Mouse (Mus musculus) midbrain, embryonic 15.5 days (tissue): ENCODE data around the gene Cep72. TPM values are rescaled to one million over a fixed set of nuclear protein-coding genes. Genes with fewer than 3 reads are reported as not detected.
"Not testable (repeated sequence)": the region's sequence is repeated elsewhere in the genome, so short reads cannot be mapped to it uniquely, and the experiment has no call there.

ENCODE experiments used
- ATAC-seq: fragments of 200-750 bp; cut with Nextera tagmentation; replicated peaks from 2 replicates; pipeline ENCODE4 v1.8.0; 2017; ENCODE audit warnings: moderate TSS enrichment
- H3K27ac ChIP-seq: fragments of 300-500 bp; sonication (generic); 2 replicates; pipeline ENCODE4 v1.5.1; 2015; ENCODE audit warnings: mild to moderate bottlenecking, inconsistent platforms
- H3K27me3 ChIP-seq: fragments of 300-500 bp; sonication (generic); replicated peaks from 2 replicates; pipeline ENCODE4 v1.6.1; 2015; ENCODE audit warnings: inconsistent platforms
- H3K36me3 ChIP-seq: fragments of 300-500 bp; sonication (generic); replicated peaks from 2 replicates; pipeline ENCODE4 v1.6.1; 2015; ENCODE audit warnings: inconsistent platforms
- H3K4me1 ChIP-seq: fragments of 300-500 bp; sonication (generic); 2 replicates; pipeline ENCODE4 v1.6.1; 2015; ENCODE audit warnings: inconsistent platforms
- H3K4me2 ChIP-seq: fragments of 300-500 bp; sonication (generic); 2 replicates; pipeline ENCODE4 v1.6.1; 2015; ENCODE audit warnings: inconsistent platforms, mild to moderate bottlenecking, moderate library complexity
- H3K4me3 ChIP-seq: fragments of 300-500 bp; sonication (generic); 2 replicates; pipeline ENCODE4 v1.5.1; 2015; ENCODE audit warnings: mild to moderate bottlenecking, inconsistent platforms
- H3K9ac ChIP-seq: fragments of 300-500 bp; sonication (generic); 2 replicates; pipeline ENCODE4 v1.6.1; 2015; ENCODE audit warnings: mild to moderate bottlenecking, inconsistent platforms
- H3K9me3 ChIP-seq: fragments of 300-500 bp; sonication (generic); 2 replicates; pipeline ENCODE4 v1.6.1; 2016; ENCODE audit warnings: inconsistent platforms
- WGBS: fragments of 180-500 bp; shearing (Covaris S2); methylation state at CpG from one replicate; pipeline ENCODE4 v1.1.7; 2015; ENCODE audit warnings: mixed read lengths; 5-methylcytosine and 5-hydroxymethylcytosine counted together
- polyA plus RNA-seq: library from polyadenylated mRNA; unstranded; fragments of >200 nt; fragmentation: Nextera tagmentation; extraction: Ambion mirVana; gene quantifications from 2 replicates; pipeline ENCODE4 v1.2.1, GENCODE M21; 2015

Gene Cep72
- polyA plus RNA-seq, result 7.6 and 9.0 TPM in 2 replicates

- H3K4me1 ChIP-seq, result peaks cover 3% of the 10 kb centered on the region; the same call in 1 of the 2 replicates
- no peaks in the 10 kb centered on the region for H3K36me3 ChIP-seq
- H3K27me3 ChIP-seq, result no peaks in the 10 kb centered on the region
- H3K4me3 ChIP-seq, result peak within 1 kb of the TSS; percentile 94
- WGBS, result 3% methylated on average over 48 of the region's 48 CpGs
- H3K27ac ChIP-seq, result peak within 1 kb of the TSS; percentile 74
- H3K9me3 ChIP-seq, result no peaks in the 10 kb centered on the region
- peak within 1 kb of the TSS; percentile 70 for H3K4me2 ChIP-seq
- ATAC-seq, result peak; percentile 98
- peak within 1 kb of the TSS; percentile 76 for H3K9ac ChIP-seq
These were observed at the start of gene Cep72 for GRCm38 (mm10) chr13:74061613-74062377. Cep72 (minus strand) TSS chr13:74062299.

- WGBS, result 81% methylated on average over 2 of the region's 2 CpGs
- Histone ChIP-seq H3K4me3 (no peak overlapping the region), H3K9ac (no peak overlapping the region), H3K4me2 (no peak overlapping the region), H3K27ac (no peak overlapping the region), H3K27me3 (no peaks in the 10 kb centered on the region), H3K9me3 (no peaks in the 10 kb centered on the region), H3K36me3 (no peaks in the 10 kb centered on the region), H3K4me1 (no peaks in the 10 kb centered on the region)
- no peak for ATAC-seq
These were observed 45.3 kb upstream of the Cep72 start for GRCm38 (mm10) chr13:74107410-74107809.

GRCm38 (mm10) chr13:74104417-74104816 is 42.3 kb upstream of the Cep72 start:
- no peak overlapping the region for H3K4me3 ChIP-seq
- no peak overlapping the region for H3K4me2 ChIP-seq
- no peaks in the 10 kb centered on the region for H3K27me3 ChIP-seq
- no peak for ATAC-seq
- no peak overlapping the region for H3K27ac ChIP-seq
- no peak overlapping the region for H3K9ac ChIP-seq
- H3K9me3 ChIP-seq, result no peaks in the 10 kb centered on the region
- 88% methylated on average over 7 of the region's 7 CpGs for WGBS
- H3K4me1 ChIP-seq, result no peaks in the 10 kb centered on the region
- no peaks in the 10 kb centered on the region for H3K36me3 ChIP-seq

GRCm38 (mm10) chr13:74102831-74103582 is 40.9 kb upstream of the Cep72 start:
- ATAC-seq, result no peak
- Histone ChIP-seq H3K9me3 (no peaks in the 10 kb centered on the region), H3K4me1 (no peaks in the 10 kb centered on the region), H3K27me3 (no peaks in the 10 kb centered on the region), H3K9ac (no peak overlapping the region), H3K27ac (no peak overlapping the region), H3K4me3 (no peak overlapping the region), H3K36me3 (no peaks in the 10 kb centered on the region), H3K4me2 (no peak overlapping the region)
- 82% methylated on average over 4 of the region's 4 CpGs for WGBS

DNA sequence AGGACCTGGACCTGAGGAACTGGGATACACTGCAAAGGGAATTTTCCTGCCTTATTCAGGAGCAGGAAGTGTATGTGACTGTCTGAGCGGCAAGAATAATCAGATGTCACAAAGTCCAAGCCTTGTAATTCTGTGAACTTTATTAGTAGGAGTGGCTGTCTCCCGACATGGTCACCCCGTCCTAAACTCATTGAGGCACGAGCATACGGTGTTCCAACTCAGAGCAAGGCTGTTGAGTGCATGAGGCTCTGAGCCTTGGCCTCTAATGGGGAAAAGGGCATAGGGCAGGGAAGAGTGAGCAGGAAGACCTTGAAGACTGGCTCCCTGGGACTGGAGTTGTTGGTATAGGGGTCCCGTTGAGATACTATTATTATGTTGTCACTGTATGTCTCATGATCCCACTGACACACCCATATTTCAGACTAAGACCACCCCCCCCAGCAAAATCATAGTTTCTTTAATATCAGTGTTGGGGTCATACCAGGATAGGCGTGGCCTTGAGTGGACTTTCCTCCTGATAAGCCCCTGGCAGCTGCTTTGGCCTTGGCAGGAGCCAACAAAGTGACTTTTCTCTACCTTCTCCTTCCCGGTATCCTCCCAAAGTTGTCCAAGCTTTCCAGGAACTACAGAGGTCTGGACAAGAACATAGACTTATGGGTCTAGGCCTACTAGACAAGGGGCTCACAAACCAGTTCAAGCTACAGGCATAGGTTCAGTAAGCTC is 40.2 kb upstream of the Cep72 start:
- Histone ChIP-seq H3K9me3 (no peaks in the 10 kb centered on the region), H3K27me3 (no peaks in the 10 kb centered on the region), H3K4me1 (no peaks in the 10 kb centered on the region), H3K4me2 (no peak overlapping the region), H3K4me3 (no peak overlapping the region), H3K27ac (no peak overlapping the region), H3K9ac (no peak overlapping the region), H3K36me3 (no peaks in the 10 kb centered on the region)
- ATAC-seq, result no peak
- WGBS, result 81% methylated on average over 8 of the region's 8 CpGs

DNA sequence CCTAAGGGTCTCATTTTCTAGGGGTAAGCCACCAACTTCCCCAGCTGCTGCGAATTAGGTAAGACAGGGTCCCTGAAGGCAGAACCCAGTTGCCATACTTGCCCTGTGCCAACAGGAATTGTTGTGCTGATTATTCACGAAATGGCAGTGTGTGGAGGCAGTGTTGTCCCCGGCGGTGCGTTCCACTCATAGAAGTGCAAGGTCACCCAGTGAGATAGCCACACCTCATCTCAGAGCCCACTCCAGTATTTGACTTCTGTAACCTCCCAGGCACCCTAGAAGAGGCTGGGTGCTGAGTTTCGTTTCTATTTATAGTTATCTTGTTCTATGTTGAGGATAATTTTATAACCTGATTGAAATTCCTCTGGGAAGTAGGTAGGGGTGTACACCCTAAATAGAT is 36.8 kb upstream of the Cep72 start:
- Histone ChIP-seq H3K4me2 (no peak overlapping the region), H3K27ac (no peak overlapping the region), H3K9me3 (no peaks in the 10 kb centered on the region), H3K27me3 (no peaks in the 10 kb centered on the region), H3K4me1 (no peaks in the 10 kb centered on the region), H3K9ac (no peak overlapping the region), H3K36me3 (no peaks in the 10 kb centered on the region), H3K4me3 (no peak overlapping the region)
- 85% methylated on average over 6 of the region's 6 CpGs for WGBS
- ATAC-seq, result no peak

DNA sequence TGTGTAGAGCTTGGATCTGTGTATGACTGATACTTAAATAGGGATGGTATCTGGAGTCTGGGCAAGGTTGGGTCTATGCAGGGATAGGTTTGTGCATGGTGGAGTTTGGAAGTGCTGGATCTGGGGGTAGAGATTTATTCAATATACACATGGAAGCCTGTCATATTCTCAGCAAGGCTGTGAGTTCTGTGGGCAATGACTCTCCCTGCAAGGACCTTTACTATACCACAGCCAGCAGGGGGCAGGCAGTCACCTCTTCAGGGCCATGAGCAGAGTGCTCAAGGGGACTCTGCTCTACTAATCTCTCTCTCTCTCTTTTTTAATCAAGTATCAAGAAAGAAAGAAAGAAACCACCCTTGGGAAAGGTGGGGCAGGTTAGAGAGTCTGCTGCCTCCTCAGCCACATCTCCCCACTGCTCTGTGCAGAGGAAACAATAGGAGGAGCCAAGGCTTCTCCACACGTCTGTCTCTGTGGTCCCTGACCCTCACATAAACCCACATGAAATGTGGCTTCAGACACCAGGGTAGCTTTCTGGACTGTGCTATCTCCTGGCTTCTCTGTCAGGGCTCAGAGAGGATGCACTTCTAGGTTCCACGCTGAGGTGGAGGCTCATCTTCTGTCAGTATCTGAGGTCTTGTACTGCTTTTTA is 34.7 kb upstream of the Cep72 start:
- Histone ChIP-seq H3K27me3 (no peaks in the 10 kb centered on the region), H3K4me2 (no peak overlapping the region), H3K27ac (no peak overlapping the region), H3K4me3 (no peak overlapping the region), H3K4me1 (no peaks in the 10 kb centered on the region), H3K9me3 (no peaks in the 10 kb centered on the region), H3K36me3 (no peaks in the 10 kb centered on the region), H3K9ac (no peak overlapping the region)
- 35% methylated on average over 2 of the region's 2 CpGs for WGBS
- ATAC-seq, result peak; percentile 83; the same call in 1 of the 2 replicates

GRCm38 (mm10) chr13:74095936-74096335 is 33.8 kb upstream of the Cep72 start:
- Histone ChIP-seq H3K9ac (no peak overlapping the region), H3K4me3 (no peak overlapping the region), H3K27me3 (no peaks in the 10 kb centered on the region), H3K4me2 (no peak overlapping the region), H3K36me3 (no peaks in the 10 kb centered on the region), H3K9me3 (no peaks in the 10 kb centered on the region), H3K27ac (no peak overlapping the region), H3K4me1 (no peaks in the 10 kb centered on the region)
- no peak for ATAC-seq
- WGBS, result 63% methylated on average over 2 of the region's 2 CpGs

DNA sequence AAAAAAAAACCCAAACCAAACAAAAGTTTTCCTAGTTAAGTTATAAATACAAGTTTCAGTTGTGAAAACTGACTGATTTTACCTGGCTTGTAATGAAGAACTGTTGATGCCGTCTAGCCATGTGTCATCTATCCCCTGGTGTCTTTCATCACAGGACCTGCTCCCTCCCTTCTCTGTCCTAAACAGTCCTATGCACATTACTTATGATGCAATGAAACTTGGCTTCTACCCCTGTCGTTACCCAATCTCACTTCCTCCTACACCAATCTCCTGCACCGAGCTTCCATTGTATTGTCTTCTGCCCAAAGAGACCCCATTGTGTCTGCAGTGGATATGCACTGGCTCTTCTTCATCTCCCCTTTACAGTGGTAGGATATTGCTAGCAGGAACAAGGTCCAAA is 28.2 kb upstream of the Cep72 start:
- WGBS, result 74% methylated on average over 3 of the region's 3 CpGs
- Histone ChIP-seq H3K27ac (no peak overlapping the region), H3K9me3 (no peaks in the 10 kb centered on the region), H3K4me3 (no peak overlapping the region), H3K4me1 (no peaks in the 10 kb centered on the region), H3K9ac (no peak overlapping the region), H3K36me3 (no peaks in the 10 kb centered on the region), H3K27me3 (no peaks in the 10 kb centered on the region), H3K4me2 (no peak overlapping the region)
- no peak for ATAC-seq

- Histone ChIP-seq H3K4me2 (no peak overlapping the region), H3K9me3 (no peaks in the 10 kb centered on the region), H3K9ac (no peak overlapping the region), H3K4me3 (no peak overlapping the region), H3K27ac (no peak overlapping the region), H3K36me3 (no peaks in the 10 kb centered on the region), H3K4me1 (no peaks in the 10 kb centered on the region), H3K27me3 (no peaks in the 10 kb centered on the region)
- no peak for ATAC-seq
- 89% methylated on average over 7 of the region's 7 CpGs for WGBS
These were observed 11.3 kb upstream of the Cep72 start for GRCm38 (mm10) chr13:74073369-74073768.

DNA sequence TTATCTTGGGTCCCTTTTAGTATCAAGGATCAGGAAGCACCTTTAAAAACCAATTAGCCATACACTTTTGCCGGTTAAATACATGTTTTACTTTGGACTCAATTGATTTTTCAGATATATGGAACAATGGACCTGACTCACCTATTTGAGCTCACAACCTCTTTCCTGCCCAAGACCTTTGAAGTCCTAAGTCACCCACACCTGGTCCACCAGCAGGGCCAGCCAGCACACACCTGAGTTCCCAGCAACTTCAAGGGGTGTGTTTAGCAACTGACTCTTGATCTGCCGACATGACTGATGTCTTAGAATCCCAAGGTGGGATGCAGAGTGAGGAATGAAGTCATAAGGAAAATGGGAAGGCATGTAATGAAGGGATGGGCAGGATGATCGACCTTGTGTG is 9.6 kb upstream of the Cep72 start:
- H3K4me3 ChIP-seq, result no peak overlapping the region
- no peak overlapping the region for H3K27ac ChIP-seq
- no peaks in the 10 kb centered on the region for H3K36me3 ChIP-seq
- WGBS, result 82% methylated on average over 3 of the region's 3 CpGs
- ATAC-seq, result no peak
- no peaks in the 10 kb centered on the region for H3K4me1 ChIP-seq
- H3K9ac ChIP-seq, result no peak overlapping the region
- no peak overlapping the region for H3K4me2 ChIP-seq
- no peaks in the 10 kb centered on the region for H3K9me3 ChIP-seq
- H3K27me3 ChIP-seq, result no peaks in the 10 kb centered on the region

GRCm38 (mm10) chr13:74071244-74071643 is 9.1 kb upstream of the Cep72 start:
- not testable (repeated sequence) for H3K36me3 ChIP-seq, H3K27me3 ChIP-seq, H3K4me1 ChIP-seq, H3K4me3 ChIP-seq, H3K9me3 ChIP-seq, H3K27ac ChIP-seq, H3K9ac ChIP-seq, H3K4me2 ChIP-seq, ATAC-seq
- WGBS, result 71% methylated on average over 1 of the region's 1 CpGs
